Mouse (Mus musculus) liver, adult 2 months (tissue): ENCODE results near the gene Adam30. TPM values are rescaled to one million over a fixed set of nuclear protein-coding genes. Genes with fewer than 3 reads are reported as not detected.

Experiments
- DNase-seq: peaks from one replicate; pipeline ENCODE4 v3.0.0-alpha.2; 2011; ENCODE audit warnings: low read depth, low spot score; ENCODE audit errors: extremely low read depth
- H3K27ac ChIP-seq: fragments of 200-500 bp; replicated peaks from 2 replicates; pipeline ENCODE4 v1.5.1; 2012; ENCODE audit warnings: low read depth, mild to moderate bottlenecking, control low read depth, inconsistent platforms, low read length; ENCODE audit not compliant: insufficient read depth
- H3K27me3 ChIP-seq: fragments of 200-500 bp; 2 replicates; pipeline ENCODE4 v1.6.1; 2012; ENCODE audit warnings: mild to moderate bottlenecking, moderate library complexity, low read length, inconsistent platforms; ENCODE audit not compliant: control insufficient read depth, insufficient read depth
- H3K36me3 ChIP-seq: fragments of 200-500 bp; 2 replicates; pipeline ENCODE4 v1.6.1; 2012; ENCODE audit warnings: low read length, inconsistent platforms; ENCODE audit not compliant: control insufficient read depth, insufficient read depth
- H3K4me1 ChIP-seq: fragments of 200-500 bp; 2 replicates; pipeline ENCODE4 v1.6.1; 2011; ENCODE audit warnings: low read length; ENCODE audit not compliant: control insufficient read depth, insufficient read depth
- H3K4me3 ChIP-seq: fragments of 200-500 bp; 2 replicates; pipeline ENCODE4 v1.5.1; 2011; ENCODE audit warnings: low read depth, mild to moderate bottlenecking, control low read depth, low read length, moderate library complexity; ENCODE audit not compliant: insufficient read depth
- H3K79me2 ChIP-seq: fragments of 200-500 bp; 2 replicates; pipeline ENCODE4 v1.6.1; 2012; ENCODE audit warnings: inconsistent platforms, mild to moderate bottlenecking, low read length, moderate library complexity; ENCODE audit not compliant: control insufficient read depth, insufficient read depth
- H3K9ac ChIP-seq: fragments of 200-500 bp; 2 replicates; pipeline ENCODE4 v1.6.1; 2012; ENCODE audit warnings: low read depth, mild to moderate bottlenecking, control low read depth, inconsistent platforms, low read length
- CTCF ChIP-seq: fragments of 200-500 bp; IDR thresholded peaks from 2 replicates; pipeline ENCODE4 v1.5.1; 2011; ENCODE audit warnings: low read depth, low read length, control low read depth
- POLR2A ChIP-seq: fragments of 200-500 bp; IDR thresholded peaks from 2 replicates; pipeline ENCODE4 v1.6.1; 2011; ENCODE audit warnings: low read length, control low read depth; ENCODE audit not compliant: insufficient read depth; ENCODE audit errors: extremely low read depth
- WGBS: fragments of 180-500 bp; shearing (Covaris S2); methylation state at CpG from one replicate; pipeline ENCODE4 v1.1.7; 2018; 5-methylcytosine and 5-hydroxymethylcytosine counted together
- polyA plus RNA-seq: library from polyadenylated mRNA; depleted of rRNA; stranded (reverse); fragments of >200 nt; gene quantifications from 2 replicates; pipeline ENCODE4 v1.2.3, GENCODE M21; 2012
- total RNA-seq: library from RNA; depleted of rRNA; stranded (reverse); fragments of >200 nt; gene quantifications from 2 replicates; pipeline ENCODE4 v1.2.3, GENCODE M21; 2014

Adam30 gene
- total and polyA plus RNA-seq, 2 experiments, result not detected

DNA sequence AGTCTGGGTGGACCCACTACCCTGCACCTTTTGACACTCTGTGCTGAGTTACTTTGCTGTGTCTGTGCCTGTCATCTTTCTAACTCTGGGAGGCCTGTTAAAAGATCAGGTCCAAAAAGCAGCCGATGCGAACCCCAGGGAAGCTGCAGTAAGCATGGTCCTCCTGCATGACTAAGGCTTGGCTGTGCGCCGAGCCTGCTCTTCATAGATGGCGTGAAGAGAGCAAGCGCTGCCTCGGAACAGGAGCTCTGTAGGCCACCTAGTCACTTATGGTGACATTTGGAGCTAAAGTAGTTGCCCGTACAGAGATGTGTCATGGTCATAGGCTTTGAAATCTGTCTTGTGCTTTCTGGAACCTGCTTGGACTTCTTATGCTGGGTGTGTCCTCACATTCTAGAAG is 27.8 kb upstream of the Adam30 start:
- Histone ChIP-seq H3K27ac (no peak overlapping the region), H3K79me2 (no peaks in the 10 kb centered on the region), H3K9ac (no peak overlapping the region), H3K27me3 (no peaks in the 10 kb centered on the region), H3K4me3 (no peak overlapping the region), H3K4me1 (no peaks in the 10 kb centered on the region), H3K36me3 (peaks cover 45% of the 10 kb centered on the region)
- DNase-seq, result no peak
- TF ChIP-seq POLR2A (no peak), CTCF (no peak)
- 96% methylated on average over 8 of the region's 8 CpGs for WGBS

DNA sequence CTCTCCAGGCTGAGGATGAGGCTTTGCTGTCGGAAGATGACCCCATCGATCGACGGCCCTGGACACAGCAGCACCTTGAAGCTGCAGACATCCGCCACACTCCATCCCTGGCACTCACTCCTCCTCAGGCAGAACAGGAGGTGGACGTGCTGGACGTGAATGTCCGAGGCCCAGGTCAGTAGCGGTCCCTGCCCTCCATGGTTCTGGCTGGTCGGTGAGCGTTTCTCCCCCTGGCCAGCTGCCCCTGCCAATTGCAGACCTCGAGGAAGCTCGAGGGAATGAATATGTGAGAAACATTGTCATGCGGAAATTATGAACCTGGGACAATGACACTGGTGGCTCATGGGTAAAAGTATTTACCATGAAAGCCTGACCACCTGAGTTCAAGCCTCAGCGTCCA is 19.0 kb upstream of the Adam30 start:
- DNase-seq, result no peak
- H3K9ac ChIP-seq, result no peak overlapping the region
- 97% methylated on average over 15 of the region's 15 CpGs for WGBS

DNA sequence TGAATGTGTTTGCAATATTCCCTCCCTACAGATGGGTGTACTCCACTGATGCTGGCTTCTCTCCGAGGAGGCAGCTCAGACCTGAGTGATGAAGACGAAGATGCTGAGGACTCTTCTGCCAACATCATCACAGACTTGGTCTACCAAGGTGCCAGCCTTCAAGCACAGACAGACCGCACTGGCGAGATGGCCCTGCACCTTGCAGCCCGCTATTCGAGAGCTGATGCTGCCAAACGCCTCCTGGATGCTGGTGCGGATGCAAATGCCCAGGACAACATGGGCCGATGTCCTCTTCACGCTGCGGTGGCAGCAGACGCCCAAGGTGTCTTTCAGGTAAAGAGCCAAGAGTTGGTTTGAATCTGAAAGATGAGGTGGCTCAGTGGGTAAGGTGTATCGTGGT is 17.6 kb upstream of the Adam30 start:
- Histone ChIP-seq H3K27ac (no peak overlapping the region), H3K36me3 (peaks cover 51% of the 10 kb centered on the region), H3K27me3 (no peaks in the 10 kb centered on the region), H3K79me2 (no peaks in the 10 kb centered on the region), H3K4me1 (no peaks in the 10 kb centered on the region), H3K9ac (no peak overlapping the region), H3K4me3 (no peak overlapping the region)
- WGBS, result 95% methylated on average over 13 of the region's 13 CpGs
- no peak for DNase-seq
- TF ChIP-seq CTCF, result no peak
- TF ChIP-seq POLR2A, result no peak

More for the DNA sequence above, 19.0 kb upstream of the Adam30 start:
- no peaks in the 10 kb centered on the region for H3K4me1 ChIP-seq
- H3K36me3 ChIP-seq, result peaks cover 55% of the 10 kb centered on the region
- H3K27me3 ChIP-seq, result no peaks in the 10 kb centered on the region
- H3K4me3 ChIP-seq, result no peak overlapping the region
- TF ChIP-seq POLR2A (no peak), CTCF (no peak)
- H3K79me2 ChIP-seq, result no peaks in the 10 kb centered on the region
- no peak overlapping the region for H3K27ac ChIP-seq

DNA sequence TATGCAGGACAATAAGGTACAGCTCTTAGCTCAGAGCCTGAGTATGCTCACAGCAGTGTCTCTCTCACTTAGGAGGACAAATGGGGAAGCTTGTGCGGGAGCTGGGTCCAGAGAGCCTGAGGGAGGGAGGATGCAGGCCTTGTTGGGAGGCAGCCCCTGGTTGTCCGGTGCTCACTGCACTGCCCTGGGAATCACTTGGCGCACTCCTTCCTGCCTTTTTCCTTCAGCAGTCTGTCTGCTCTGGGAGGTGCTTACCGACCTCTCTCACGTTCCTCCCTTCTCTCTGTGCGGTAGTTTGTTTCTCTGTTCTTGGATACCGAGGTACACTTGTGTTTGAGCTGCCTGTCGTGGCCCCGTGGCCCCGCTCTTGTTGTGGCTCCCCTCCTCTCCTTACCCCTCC is 15.2 kb upstream of the Adam30 start:
- H3K4me1 ChIP-seq, result no peaks in the 10 kb centered on the region
- H3K27ac ChIP-seq, result no peak overlapping the region
- no peak overlapping the region for H3K4me3 ChIP-seq
- 89% methylated on average over 10 of the region's 10 CpGs for WGBS
- TF ChIP-seq CTCF, result no peak
- no peak for TF ChIP-seq POLR2A
- no peak for DNase-seq
- H3K9ac ChIP-seq, result no peak overlapping the region
- H3K79me2 ChIP-seq, result no peaks in the 10 kb centered on the region
- peaks cover 38% of the 10 kb centered on the region for H3K36me3 ChIP-seq
- H3K27me3 ChIP-seq, result no peaks in the 10 kb centered on the region

- H3K27ac ChIP-seq, result no peak overlapping the region
- H3K36me3 ChIP-seq, result peaks cover 38% of the 10 kb centered on the region
- H3K27me3 ChIP-seq, result no peaks in the 10 kb centered on the region
- WGBS, result 95% methylated on average over 29 of the region's 29 CpGs
- DNase-seq, result no peak
- no peak overlapping the region for H3K4me3 ChIP-seq
- no peaks in the 10 kb centered on the region for H3K79me2 ChIP-seq
- H3K4me1 ChIP-seq, result no peaks in the 10 kb centered on the region
- no peak overlapping the region for H3K9ac ChIP-seq
- TF ChIP-seq CTCF (no peak), POLR2A (no peak)
Measured at GRCm38 (mm10) chr3:98146471-98147410, 13.7 kb upstream of the Adam30 start.

GRCm38 (mm10) chr3:98147706-98148105 is 12.7 kb upstream of the Adam30 start:
- Histone ChIP-seq H3K9ac (no peak overlapping the region), H3K79me2 (no peaks in the 10 kb centered on the region), H3K27me3 (no peaks in the 10 kb centered on the region), H3K36me3 (peaks cover 32% of the 10 kb centered on the region), H3K4me1 (no peaks in the 10 kb centered on the region), H3K27ac (no peak overlapping the region), H3K4me3 (no peak overlapping the region)
- DNase-seq, result no peak
- TF ChIP-seq POLR2A (no peak), CTCF (no peak)
- 92% methylated on average over 14 of the region's 14 CpGs for WGBS
